Mouse (Mus musculus) heart, postnatal 0 days (tissue): ENCODE measurements around the gene Bmpr2.

Source experiments
- CTCF ChIP-seq: IDR thresholded peaks from 2 replicates; pipeline ENCODE4 v1.5.1; 2016; ENCODE audit warnings: antibody characterized with exemption, control low read depth, low read depth
- EP300 ChIP-seq: IDR thresholded peaks from 2 replicates; pipeline ENCODE4 v1.6.1; 2016; ENCODE audit warnings: antibody characterized with exemption, low read depth

DNA sequence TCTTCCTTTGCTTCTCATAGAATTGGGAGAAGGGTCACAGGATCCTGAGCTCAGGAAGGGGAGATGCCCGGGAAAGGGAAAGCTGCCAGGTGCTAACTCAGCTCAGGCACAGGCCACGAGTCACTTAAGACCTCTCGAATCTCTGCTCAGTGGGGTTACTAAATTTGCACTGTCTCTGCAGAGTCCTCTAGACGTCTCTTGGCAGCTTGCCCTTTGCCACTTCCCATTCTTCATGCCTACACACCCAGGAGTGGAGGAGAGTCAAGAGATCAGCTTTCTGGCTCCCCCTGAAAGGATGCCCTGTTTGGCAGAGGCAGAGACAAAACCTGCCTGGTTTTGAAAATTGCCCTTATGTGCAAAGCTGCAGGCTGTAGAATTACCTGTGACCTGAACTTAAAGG is 132.3 kb downstream of the Bmpr2 start:
- TF ChIP-seq EP300 (no peak), CTCF (no peak)
